Mouse (Mus musculus) embryonic facial prominence, embryonic 11.5 days (tissue): Measurements from ENCODE around the gene Clpx. TPM values are rescaled to one million over a fixed set of nuclear protein-coding genes. Genes with fewer than 3 reads are reported as not detected.

ENCODE experiments used
- ATAC-seq: fragments of 200-750 bp; cut with Nextera tagmentation; replicated peaks from 2 replicates; pipeline ENCODE4 v1.8.0; 2017; ENCODE audit warnings: low read depth; ENCODE audit not compliant: insufficient number of reproducible peaks, low FRiP score, low TSS enrichment
- DNase-seq: peaks from one replicate; pipeline ENCODE4 v3.0.0-alpha.2; 2015; ENCODE audit warnings: low spot score
- H3K27ac ChIP-seq: fragments of 300-500 bp; sonication (generic); replicated peaks from 2 replicates; pipeline ENCODE4 v1.5.1; 2014; ENCODE audit warnings: mild to moderate bottlenecking, low read depth, low read length, control low read depth
- H3K27me3 ChIP-seq: fragments of 300-500 bp; sonication (generic); 2 replicates; pipeline ENCODE4 v1.6.1; 2014; ENCODE audit warnings: mild to moderate bottlenecking, low read length, moderate library complexity, mixed read lengths; ENCODE audit not compliant: control insufficient read depth, insufficient read depth
- H3K36me3 ChIP-seq: fragments of 300-500 bp; sonication (generic); replicated peaks from 2 replicates; pipeline ENCODE4 v1.6.1; 2014; ENCODE audit warnings: low read depth, mild to moderate bottlenecking, low read length, moderate library complexity, mixed read lengths; ENCODE audit not compliant: control insufficient read depth, insufficient read depth
- H3K4me1 ChIP-seq: fragments of 300-500 bp; sonication (generic); 2 replicates; pipeline ENCODE4 v1.6.1; 2014; ENCODE audit warnings: low read length, mixed read lengths; ENCODE audit not compliant: control insufficient read depth, insufficient read depth
- H3K4me2 ChIP-seq: fragments of 300-500 bp; sonication (generic); 2 replicates; pipeline ENCODE4 v1.6.1; 2014; ENCODE audit warnings: low read depth, mild to moderate bottlenecking, control low read depth, low read length, moderate library complexity
- H3K4me3 ChIP-seq: fragments of 300-500 bp; sonication (generic); 2 replicates; pipeline ENCODE4 v1.5.1; 2014; ENCODE audit warnings: low read depth, low read length, control low read depth
- H3K9ac ChIP-seq: fragments of 300-500 bp; sonication (generic); replicated peaks from 2 replicates; pipeline ENCODE4 v1.6.1; 2014; ENCODE audit warnings: mild to moderate bottlenecking, control low read depth, low read length
- H3K9me3 ChIP-seq: fragments of 300-500 bp; sonication (generic); replicated peaks from 2 replicates; pipeline ENCODE4 v1.6.1; 2016; ENCODE audit warnings: mild to moderate bottlenecking, low read length, inconsistent platforms, mixed read lengths; ENCODE audit not compliant: control insufficient read depth
- WGBS: fragments of 180-500 bp; shearing (Covaris S2); extraction: QIAGEN DNeasy Blood & Tissue Kit; methylation state at CpG from one replicate; pipeline ENCODE4 v1.1.7; 2014; 5-methylcytosine and 5-hydroxymethylcytosine counted together
- polyA plus RNA-seq: library from polyadenylated mRNA; unstranded; fragments of >200 nt; fragmentation: Nextera tagmentation; extraction: Ambion mirVana; gene quantifications from 2 replicates; pipeline ENCODE4 v1.2.1, GENCODE M21; 2014

Clpx gene
- polyA plus RNA-seq, 1 experiment from 2014 or later = 64.3 TPM

GRCm38 (mm10) chr9:65375163-65375934 lies 81.3 kb downstream of the Clpx start:
- Histone ChIP-seq H3K4me1 (no peaks in the 10 kb centered on the region), H3K27me3 (no peaks in the 10 kb centered on the region), H3K4me2 (no peak overlapping the region), H3K36me3 (no peaks in the 10 kb centered on the region), H3K9me3 (no peaks in the 10 kb centered on the region), H3K27ac (no peak overlapping the region), H3K4me3 (no peak overlapping the region), H3K9ac (no peak overlapping the region)
- DNase-seq (no peak), ATAC-seq (no peak)
- 86% methylated on average over 9 of the region's 9 CpGs for WGBS

Other genes with a start within 250 kb of the Clpx start
- gene Igdcc4, start 192.8 kb upstream of the Clpx start, polyA plus RNA-seq = 11.8 and 12.4 TPM in 2 replicates
- 17.0 and 18.7 TPM in 2 replicates for gene Igdcc3, start 153.1 kb upstream of the Clpx start, polyA plus RNA-seq
- gene Parp16, start 98.9 kb upstream of the Clpx start, polyA plus RNA-seq = 4.9 and 5.7 TPM in 2 replicates
- gene Cilp, start 29.1 kb upstream of the Clpx start, polyA plus RNA-seq = 0.21 TPM in 2 replicates
- 13.9 and 18.5 TPM in 2 replicates for gene Pdcd7, start 51.8 kb downstream of the Clpx start, polyA plus RNA-seq
- gene Ubap1l, start 66.8 kb downstream of the Clpx start, polyA plus RNA-seq = 0.31 TPM in 1 of 2 replicates, not detected in the other
- gene Kbtbd13, start 97.4 kb downstream of the Clpx start, polyA plus RNA-seq = 1.2 and 1.3 TPM in 2 replicates
- 7.6 and 9.8 TPM in 2 replicates for gene Rasl12, start 104.2 kb downstream of the Clpx start, polyA plus RNA-seq
- not detected in 2 replicates for gene Slc51b, start 128.7 kb downstream of the Clpx start, polyA plus RNA-seq
- gene Mtfmt, start 141.5 kb downstream of the Clpx start, polyA plus RNA-seq = 20.0 and 20.8 TPM in 2 replicates
- gene Spg21, start 166.7 kb downstream of the Clpx start, polyA plus RNA-seq = 143 and 157 TPM in 2 replicates
- not detected in 2 replicates for gene Ankdd1a, start 225.9 kb downstream of the Clpx start, polyA plus RNA-seq